Mouse (Mus musculus): ENCODE results near the gene 1700037C18Rik. TPM values are rescaled to one million over a fixed set of nuclear protein-coding genes. Genes with fewer than 3 reads are reported as not detected.
A peak's percentile ranks its signal among the peaks of the same experiment; 100 is the strongest.

Gene 1700037C18Rik
- total RNA-seq (2015; ENCODE audit: low replicate concordance) (not detected in 2 replicates), total RNA-seq (2017; ENCODE audit: low replicate concordance) (0.64 TPM in 1 of 2 replicates, not detected in the other)

DNA sequence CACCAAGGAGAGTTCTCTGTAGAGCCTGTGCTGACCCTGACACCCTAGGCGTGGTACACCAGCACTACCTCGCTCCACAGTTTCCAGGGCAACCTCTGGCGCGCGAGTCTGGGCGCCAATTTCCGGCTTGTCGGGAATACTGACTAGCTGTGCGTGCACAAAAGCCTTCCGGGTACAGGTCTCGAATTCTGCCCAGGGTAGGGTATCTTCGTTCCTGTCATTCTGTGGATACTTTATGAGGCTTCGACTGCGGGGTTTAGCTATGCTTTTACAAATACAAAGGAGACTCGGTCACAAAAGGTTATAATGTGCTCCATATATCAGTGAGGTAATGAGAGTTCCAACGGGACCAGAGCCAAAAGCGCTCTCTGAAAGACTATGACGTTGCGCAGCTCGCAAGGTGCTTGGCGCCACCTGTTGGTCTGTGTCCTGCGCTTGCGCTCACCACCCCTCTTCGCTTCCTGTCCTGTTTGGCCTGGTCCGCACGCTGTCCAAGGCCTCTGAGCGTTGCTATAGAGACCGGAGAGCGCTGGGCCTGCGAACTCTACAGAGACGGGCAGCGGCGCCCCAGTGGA, at the start of gene 1700037C18Rik, which contains the start of gene Cluap1:
Gene 1700037C18Rik (minus strand): TSS at position 153 of the 575 bp plus-strand sequence.
Gene Cluap1 (plus strand): TSS at position 265 of the 575 bp plus-strand sequence.
- ATAC-seq (replicated peaks; ENCODE audit: low FRiP score, poor library complexity, severe bottlenecking) = peak; percentile 95

DNA sequence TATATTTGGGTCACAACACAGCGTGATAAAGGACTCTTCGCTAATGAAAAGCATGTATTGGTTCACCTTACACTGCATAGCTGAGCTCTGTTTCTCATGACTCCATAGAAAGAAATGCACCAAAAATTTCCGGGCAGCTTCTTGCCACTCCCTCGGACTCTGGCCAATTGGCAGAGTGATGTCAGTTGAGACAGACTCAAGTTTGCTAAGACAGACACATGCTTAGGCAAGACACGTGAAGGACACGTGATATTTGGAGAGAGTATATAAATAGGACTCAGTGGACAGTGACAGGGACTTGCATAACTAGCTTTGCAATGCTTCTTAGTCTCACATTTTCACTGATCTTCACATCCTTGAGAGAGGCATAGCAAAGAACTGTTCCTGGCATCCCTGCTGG, 47.9 kb upstream of the 1700037C18Rik start:
- ATAC-seq (replicated peaks; ENCODE audit: low FRiP score, poor library complexity, severe bottlenecking) = no peak

DNA sequence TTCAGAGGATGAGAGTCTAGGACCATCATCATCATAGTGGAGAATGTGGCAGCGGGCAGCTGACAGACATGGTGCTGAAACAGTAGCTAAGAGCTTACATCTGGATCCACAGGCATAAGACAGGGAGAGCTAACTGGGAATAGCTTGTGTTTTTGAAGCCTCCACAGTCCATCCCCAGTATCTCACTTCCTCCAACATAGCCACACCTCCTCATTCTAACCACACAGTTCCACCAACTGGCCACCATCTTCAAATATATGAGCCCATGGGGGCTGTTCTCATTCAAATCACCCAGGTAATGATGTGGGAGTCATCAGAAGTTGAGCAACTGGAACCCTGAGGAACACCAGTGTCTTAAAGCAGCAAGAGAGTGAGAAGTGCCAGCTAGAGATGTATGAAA, 42.7 kb upstream of the 1700037C18Rik start:
- no peak for ATAC-seq (replicated peaks; ENCODE audit: low FRiP score, poor library complexity, severe bottlenecking)

DNA sequence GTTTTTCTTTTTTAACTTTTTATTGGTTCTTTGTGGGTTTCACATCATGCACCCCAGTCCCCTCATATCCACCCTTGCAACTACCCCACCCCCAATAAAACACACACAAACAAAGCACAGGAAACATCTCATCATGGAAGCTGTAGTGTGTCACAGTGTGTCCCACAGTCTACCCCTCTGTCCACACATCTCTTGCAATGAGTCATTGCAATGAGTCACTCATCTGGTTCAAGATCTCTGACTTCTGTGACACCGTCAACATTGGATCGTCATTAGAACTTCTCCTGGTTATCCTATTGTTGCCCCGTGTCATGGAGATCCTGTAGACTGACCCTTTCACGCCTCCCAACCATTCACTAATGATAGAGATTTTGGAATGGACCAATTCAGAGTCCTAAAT, 26.2 kb upstream of the 1700037C18Rik start:
- ATAC-seq (replicated peaks; ENCODE audit: low FRiP score, poor library complexity, severe bottlenecking) = no peak

DNA sequence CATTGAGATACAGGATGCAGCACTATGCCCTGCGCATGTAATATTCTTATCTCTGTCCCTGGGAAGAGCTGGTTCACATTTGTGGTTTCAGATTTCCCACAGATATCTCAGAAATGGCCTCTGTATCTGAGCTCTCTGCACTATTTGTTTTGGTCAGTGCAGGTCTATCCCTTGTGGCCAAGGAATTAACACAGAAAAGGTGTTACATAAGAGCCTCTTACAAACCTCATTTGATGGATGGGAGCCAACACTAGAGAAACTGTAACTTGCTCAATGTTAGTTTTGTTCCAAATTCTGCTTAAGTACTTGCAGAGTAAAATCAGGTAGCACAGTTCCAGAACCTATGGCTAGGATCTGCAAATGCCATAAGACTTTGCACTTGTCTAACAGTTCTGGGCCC, 25.6 kb upstream of the 1700037C18Rik start:
- ATAC-seq (replicated peaks; ENCODE audit: low FRiP score, poor library complexity, severe bottlenecking) = no peak

DNA sequence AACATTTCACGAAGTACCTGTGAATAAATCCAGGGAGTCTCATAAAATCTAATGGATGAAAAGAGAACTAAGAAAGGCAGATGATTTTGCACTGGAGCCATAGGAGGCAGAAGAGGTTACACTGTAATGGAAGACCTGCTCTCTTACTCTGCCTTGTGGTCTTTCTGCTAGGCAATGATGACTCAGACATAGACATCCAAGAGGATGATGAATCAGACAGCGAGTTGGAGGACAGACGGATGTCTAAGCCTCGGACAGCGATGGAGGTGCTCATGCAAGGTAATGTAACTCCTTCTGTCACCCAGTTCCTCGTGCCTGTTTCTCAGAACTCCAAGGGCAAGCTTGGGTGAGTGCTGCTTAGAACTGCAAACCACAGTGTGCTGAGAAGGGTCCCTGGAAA, 25.0 kb upstream of the 1700037C18Rik start:
- ATAC-seq (replicated peaks; ENCODE audit: low FRiP score, poor library complexity, severe bottlenecking) = no peak

DNA sequence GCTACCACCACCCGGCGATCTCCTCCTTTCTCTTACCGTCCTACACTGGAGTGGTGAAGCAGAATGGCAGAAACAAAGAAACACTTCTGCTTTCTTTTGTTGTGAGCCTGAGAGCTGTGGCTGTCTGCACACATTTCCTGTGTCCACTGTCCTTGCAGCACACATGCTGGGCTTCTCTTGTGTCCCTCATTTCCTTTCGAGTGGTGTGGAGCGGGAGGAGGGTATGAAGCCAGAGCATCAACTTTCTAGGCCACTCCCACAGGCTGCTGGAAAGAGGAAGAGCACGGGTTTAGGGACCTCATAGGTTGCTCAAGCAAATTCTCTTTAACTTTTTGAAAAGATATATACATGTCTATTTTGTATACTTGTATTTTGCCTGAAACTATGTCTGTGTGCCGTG, 20.7 kb upstream of the 1700037C18Rik start:
- no peak for ATAC-seq (replicated peaks; ENCODE audit: low FRiP score, poor library complexity, severe bottlenecking)

DNA sequence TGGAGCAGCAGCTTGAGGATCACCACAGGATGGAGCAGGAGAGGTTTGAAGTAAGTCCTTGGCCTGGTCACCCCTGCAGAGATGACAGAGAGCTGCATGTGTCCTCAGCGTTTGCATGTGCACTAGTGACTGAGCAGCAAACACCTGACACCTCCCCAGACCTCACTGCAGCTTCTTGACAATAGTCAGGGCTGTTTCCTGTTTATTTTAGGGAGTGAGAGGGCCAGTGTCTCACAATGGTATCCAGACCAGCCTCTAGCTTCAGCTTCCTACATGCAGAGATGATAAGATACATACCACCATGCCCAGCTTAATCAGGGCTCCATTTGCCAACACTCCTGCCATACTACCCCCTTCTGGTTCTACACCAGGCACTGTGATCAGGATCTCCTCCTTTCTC, 20.1 kb upstream of the 1700037C18Rik start:
- no peak for ATAC-seq (replicated peaks; ENCODE audit: low FRiP score, poor library complexity, severe bottlenecking)

DNA sequence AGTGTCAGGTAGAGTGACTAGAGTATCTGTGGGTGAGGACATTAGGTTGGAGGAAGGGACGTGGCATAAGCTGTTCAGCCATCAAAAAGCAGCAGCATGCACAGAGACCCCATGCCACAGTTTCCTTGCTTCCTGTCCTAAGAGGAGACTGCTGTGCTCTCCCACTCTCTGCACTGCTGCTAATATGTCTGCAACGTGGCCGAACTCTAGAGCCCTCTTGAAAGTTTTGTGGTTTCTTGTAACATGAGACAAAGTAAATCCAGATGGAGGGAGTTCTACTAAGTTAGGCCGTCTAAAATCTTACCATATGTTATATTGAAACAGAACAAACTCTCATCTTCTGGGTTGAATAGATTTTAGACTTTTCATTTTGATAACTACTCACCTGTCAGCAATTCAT, 15.5 kb upstream of the 1700037C18Rik start:
- no peak for ATAC-seq (replicated peaks; ENCODE audit: low FRiP score, poor library complexity, severe bottlenecking)

DNA sequence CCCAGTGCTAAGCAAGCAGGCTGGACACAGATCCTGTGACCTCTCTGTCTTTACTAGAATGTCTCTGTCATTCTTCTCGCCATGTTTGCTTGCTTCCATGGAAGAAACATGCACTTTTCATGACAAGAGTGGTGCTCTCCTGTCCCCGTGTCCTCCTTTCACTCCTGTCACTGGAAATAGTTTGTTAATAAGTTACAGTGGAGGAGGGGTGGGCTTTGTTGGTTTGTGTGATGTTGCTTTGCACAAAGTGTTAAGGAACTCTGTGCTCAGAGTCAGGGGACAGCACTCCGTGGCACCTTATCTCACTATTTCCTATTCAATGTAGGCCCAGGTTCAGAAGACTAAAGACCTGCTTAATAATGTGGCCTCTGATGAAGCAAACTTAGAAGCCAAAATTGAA, 15.0 kb upstream of the 1700037C18Rik start:
- no peak for ATAC-seq (replicated peaks; ENCODE audit: low FRiP score, poor library complexity, severe bottlenecking)

DNA sequence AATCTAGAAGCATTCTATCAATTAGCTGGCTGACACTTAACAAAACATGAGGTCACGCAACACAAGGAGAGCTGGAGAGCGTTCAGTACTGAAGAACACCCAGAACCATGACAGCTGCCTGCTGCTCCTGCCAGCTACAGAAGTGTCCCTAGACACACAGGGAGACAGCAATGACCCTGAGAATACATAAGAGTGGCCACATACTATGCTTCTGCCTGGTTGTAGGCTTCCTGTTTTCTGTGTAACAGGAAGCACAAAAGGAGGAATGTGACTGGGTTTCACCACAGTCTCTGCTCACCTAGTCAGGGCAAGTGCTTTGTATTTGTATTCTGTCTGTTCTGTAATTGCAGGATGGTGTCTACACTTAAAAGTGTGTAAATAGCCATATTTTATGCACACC, 12.3 kb upstream of the 1700037C18Rik start:
- ATAC-seq (replicated peaks; ENCODE audit: low FRiP score, poor library complexity, severe bottlenecking) = no peak

DNA sequence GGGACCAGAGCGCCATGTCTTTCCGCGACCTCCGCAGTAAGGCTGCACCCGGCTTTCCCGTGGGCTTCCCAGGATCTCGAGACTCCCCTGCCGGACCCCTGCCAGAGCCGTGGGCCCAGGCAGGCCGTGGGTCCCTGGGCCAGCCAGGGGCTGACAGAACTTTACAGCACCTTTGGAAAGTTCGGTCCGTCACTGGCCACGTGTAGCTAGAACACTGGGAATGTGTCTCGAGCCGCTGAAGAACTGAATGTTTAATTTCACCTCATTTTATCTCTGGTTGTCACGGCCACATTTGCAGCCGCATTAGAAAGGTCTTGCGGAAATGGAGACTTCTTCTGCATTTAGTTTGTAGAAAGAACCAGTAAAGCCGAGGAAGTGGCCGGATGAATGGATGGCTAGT, 629 bp upstream of the 1700037C18Rik start:
- ATAC-seq (replicated peaks; ENCODE audit: low FRiP score, poor library complexity, severe bottlenecking) = no peak

DNA sequence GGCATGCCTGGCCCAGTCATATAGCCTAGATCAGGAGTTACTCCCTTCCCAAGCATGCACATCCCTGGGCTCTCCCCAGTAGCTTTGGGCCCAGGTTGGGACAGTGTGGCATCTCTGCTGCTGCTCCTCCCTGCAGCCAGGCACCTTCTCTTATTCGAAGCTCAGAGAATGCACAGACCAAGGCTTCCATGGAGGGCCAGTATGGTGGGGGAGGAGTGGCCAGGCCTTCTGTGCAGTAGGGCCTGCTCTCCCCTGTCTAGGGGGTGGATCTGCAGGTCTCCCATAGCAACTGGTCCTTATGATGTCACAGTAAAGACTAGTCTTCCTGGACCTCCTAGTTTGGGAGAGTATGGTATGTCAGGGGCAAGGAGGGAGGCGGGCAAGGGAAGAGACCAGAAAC, 1.0 kb downstream of the 1700037C18Rik start:
- ATAC-seq (replicated peaks; ENCODE audit: low FRiP score, poor library complexity, severe bottlenecking) = no peak

DNA sequence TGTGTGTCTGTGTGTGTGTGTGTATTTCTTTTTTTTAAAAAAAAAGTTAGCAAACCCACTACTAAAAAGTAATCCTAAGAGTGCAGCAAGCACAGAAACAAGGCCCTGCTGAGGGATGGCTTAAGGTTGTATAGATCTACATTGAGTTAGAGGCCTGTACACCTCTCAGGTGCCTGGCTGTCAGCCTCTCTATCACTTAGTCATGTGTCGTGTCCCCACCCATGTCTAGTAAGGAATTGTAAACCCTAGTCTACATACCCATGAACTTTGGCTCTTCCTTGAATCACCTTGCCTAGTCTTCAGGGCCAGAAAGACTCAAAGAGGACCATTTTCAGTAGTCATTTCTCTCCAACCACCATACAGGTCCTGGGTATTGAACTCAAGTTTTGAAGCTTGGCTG, 11.9 kb downstream of the 1700037C18Rik start:
- ATAC-seq (replicated peaks; ENCODE audit: low FRiP score, poor library complexity, severe bottlenecking) = no peak

DNA sequence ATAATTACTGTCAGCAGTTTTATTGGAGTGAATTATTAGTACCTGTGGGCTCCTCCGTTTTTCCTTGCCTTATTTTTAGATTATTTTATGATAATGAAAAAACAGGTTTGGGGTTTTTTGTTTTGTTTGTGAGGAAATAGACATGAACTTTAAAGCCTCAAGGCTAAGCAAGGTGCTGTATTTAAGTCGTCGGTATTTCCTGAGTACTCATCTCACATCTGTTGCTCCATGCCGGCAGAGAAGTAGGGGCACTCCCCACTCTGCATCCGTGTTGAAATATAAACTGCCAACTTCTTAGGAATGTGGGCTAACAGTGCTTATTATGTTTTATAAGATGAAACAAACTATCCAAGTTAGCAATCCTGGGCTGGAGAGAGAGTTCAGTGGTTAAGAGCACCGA, 12.4 kb downstream of the 1700037C18Rik start:
- ATAC-seq (replicated peaks; ENCODE audit: low FRiP score, poor library complexity, severe bottlenecking) = no peak

DNA sequence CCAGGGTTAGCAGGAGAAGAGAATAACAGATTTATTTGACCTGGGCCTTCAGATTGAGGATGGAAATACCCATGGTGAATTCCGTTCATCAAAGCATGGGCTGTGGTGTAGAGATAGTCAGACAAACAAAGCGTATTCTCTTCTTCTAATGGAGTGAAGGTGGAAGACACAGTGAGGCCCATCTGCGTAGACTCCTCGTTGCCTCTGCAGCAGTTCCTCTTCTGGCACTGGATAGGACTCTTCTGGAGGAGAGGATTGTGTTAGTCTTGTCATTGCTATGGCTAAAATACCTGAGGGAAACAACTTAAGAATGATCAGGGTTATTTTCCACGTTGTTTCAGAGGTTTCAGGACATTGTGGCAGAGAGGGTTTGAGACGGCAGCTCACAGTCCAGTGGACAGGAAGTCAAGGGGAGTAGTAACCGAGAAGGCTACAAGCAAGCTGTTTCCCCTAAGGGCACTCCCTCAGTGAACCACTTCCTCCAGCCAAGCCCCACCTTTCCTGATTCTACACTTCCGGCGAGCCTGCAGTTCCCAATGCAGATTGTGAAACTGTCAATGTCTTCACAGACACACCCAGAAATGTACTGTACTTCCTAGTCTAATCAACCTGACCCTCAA, 13.2 kb downstream of the 1700037C18Rik start:
- ATAC-seq (replicated peaks; ENCODE audit: low FRiP score, poor library complexity, severe bottlenecking) = peak; percentile 37; the same call in 1 of the 2 replicates

DNA sequence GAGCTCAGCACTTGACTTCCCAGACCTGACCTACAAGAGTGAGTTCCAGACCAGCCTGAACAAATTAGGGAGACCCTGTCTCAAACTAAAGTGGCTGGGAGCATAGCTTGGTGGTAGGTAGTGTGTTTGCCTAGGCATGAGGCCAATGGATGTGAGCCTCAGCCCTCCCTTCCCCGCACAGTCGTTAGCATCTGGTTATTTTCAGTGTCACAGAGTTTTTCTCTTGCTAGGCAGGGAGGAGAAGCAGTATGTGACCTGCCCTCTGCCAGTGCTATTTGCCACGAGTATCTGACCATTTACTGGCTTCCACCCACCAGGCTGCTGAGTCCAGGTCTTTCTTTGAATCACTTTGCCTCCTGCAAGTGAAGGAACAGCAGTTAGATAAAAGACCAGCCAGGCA, 14.8 kb downstream of the 1700037C18Rik start:
- no peak for ATAC-seq (replicated peaks; ENCODE audit: low FRiP score, poor library complexity, severe bottlenecking)

DNA sequence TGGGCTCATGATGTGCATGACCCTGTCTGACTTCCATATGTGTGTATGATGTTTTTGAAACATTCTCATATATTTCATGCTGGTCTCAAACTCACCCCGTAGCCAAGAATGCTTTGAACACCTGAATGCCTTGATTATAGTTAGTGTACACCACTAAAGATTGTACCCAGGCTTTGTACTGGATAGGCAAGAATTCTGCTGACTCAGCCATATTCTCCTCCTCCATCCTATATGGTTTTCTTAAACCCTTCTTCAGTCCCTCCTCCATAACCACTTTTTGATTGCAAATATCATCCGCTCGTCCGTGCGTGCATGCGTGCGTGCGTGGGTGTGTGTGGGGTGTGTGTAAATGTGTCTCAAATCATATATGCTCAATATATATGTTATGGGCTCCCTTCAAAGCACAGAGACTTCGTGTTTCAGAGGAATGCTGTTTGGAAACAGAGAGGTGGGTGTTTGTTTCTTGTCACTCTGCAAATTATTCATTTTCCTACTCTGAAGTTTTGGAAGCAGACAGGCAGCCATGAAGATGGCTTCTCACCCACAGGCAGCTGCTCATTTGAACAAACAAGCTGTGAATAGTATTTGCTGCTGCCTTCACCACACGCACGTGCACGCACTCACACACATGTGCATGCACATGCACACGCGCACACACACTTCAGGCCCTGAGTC, 16.7 kb downstream of the 1700037C18Rik start:
- ATAC-seq (replicated peaks; ENCODE audit: low FRiP score, poor library complexity, severe bottlenecking) = no peak

DNA sequence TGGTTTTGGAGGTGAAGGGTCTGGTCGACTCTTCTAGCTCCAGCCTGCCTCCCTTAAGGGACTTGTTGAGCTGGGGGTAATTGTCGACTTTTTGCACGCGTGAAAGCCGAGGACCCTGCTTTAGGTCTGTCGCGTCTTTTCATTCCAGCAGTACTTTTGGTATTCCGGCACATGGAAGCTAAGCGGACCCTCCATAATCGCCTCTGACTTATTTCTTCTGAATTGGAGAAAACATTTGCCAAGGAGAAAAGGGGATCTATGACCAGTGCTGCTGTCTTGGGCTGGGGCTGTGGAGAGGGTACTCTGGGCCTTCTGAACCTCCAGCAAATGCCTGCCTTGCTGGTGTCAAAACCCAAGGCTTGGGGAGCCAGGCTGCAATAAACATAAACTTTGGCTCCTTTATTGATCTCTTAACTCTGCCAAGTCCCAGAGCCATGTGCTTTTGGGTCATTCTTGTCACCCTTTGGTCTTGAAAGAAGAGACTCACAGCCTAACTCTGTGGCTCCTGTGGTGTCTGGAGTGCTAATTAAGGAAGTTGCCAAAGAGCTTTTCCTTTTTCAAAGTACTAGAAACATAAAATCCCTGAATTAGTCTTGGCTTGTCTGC, 23.3 kb downstream of the 1700037C18Rik start:
- no peak for ATAC-seq (replicated peaks; ENCODE audit: low FRiP score, poor library complexity, severe bottlenecking)

DNA sequence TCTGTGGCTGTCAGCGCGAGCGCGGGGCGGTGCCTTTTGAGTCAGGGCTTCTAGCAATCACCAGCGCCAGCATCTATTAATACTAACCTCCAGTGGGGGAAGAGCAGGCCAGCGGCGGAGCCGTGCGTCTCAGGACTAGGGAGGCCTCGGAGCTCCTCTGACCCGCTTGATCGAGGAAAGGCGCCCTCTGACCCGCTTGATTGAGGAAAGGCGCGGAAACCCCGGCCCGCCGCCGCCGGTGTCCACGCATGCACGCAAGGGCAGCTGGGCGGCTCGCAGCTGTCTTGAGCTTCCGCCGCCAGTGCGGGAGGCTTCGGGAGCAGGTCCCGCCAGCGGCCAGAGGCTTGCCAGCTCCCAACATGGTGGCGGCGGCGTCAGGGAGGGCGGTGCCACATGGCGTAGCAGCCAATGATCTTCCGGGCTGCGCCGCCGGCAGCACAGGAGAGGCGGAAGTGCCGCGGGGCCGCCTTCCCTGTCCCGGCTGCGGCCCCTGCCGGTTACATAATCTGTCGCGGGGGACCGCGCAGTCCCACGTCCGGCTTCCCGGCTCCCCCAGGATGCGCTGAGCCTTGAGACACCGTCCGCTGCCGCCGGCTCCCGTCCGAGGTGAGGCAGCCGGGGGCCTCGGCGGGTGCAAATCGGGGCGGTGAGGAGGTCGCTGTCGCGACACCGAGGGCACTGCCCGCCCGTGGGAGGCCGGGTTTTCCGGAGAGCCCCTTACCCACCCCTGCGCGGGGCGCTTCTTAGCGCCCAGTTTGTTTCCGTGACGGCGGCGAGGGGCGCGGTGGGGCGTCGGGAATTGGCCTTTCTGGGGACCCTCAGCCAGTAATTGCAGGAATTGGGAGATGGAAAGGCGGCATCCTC, 24.1 kb downstream of the 1700037C18Rik start, which contains the start of the genes Zfp597 and Gm20695:
Gene Zfp597 (minus strand): TSS at position 361 of the 864 bp plus-strand sequence.
Gene Gm20695 (plus strand): TSS at position 448 of the 864 bp plus-strand sequence.
- peak; percentile 100 for ATAC-seq (replicated peaks; ENCODE audit: low FRiP score, poor library complexity, severe bottlenecking)
